In the genomic region with DNA sequence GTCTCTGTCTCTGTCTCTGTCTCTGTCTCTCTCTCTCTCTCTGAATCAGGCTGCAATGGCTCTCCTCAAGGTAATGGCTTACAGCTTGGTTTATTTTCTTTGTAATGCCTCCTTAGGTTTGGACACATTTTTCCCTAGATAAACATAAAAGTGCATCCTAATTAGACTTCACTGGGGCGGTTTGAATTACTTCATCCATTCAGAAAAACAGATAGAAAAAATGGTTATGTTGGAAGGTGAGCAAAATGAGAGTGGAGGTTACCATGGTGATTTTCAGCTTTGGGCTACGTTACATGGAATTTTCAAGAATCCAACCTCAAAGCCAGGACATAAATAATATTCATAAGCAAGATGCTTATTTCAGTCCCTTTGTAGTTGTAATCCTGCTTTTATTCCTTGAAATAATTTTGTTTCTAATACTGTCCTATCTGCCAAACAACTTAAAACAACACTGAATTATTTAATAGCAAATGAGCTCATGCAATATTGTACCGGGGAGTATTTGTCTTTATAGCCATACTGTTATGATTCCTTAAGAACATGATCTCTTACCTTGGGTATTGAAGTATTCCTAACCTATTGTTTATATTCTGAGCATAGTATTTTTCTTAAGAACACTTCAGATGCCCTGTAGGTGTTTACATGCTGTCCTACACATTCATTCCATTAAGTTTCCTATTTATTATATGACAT, we compare ENCODE assay signal across 31 mouse cellular contexts.
DNase-seq lines count a peak whose midpoint lies in the region; ATAC-seq and TF ChIP-seq lines count a peak whose summit lies in the region.
"Had no signal": no experiment of that assay in that cellular context is flagged by ENCODE, and none has a peak within 500 bp of the region (broad histone marks: within the 10 kb centered on the region; RNA-seq: fewer than 3 reads in every experiment).

No protein-coding gene starts in this region.

- H3K9ac ChIP-seq in forebrain, postnatal 0 days, result no peak overlapping the region
- no peak overlapping the region for H3K9ac ChIP-seq in forebrain, embryonic 12.5 days
- H3K9ac ChIP-seq in midbrain, embryonic 15.5 days, result no peak overlapping the region
- no peak overlapping the region for H3K9ac ChIP-seq in midbrain, embryonic 11.5 days (ENCODE audit: low read length)
- H3K9ac ChIP-seq: embryonic facial prominence, embryonic 13.5 days; forebrain, embryonic 15.5 days; heart, embryonic 13.5 days; hindbrain, embryonic 15.5 days; intestine, embryonic 15.5 days had no signal

- no peak overlapping the region for H3K27ac ChIP-seq in forebrain, postnatal 0 days (ENCODE audit: low read depth, low read length)
- no peak overlapping the region for H3K27ac ChIP-seq in forebrain, embryonic 12.5 days
- 0 out of 2 replicates have a peak overlapping the region, but pooled peaks have one; percentile 20 for H3K27ac ChIP-seq in midbrain, embryonic 15.5 days
- no peak overlapping the region for H3K27ac ChIP-seq in midbrain, embryonic 11.5 days (ENCODE audit: low read depth, low read length)
- H3K27ac ChIP-seq: embryonic facial prominence, embryonic 10.5 days; embryonic facial prominence, embryonic 13.5 days; forebrain, embryonic 15.5 days; heart, adult 2 months; heart, embryonic 10.5 days; heart, embryonic 13.5 days; hindbrain, embryonic 15.5 days; intestine, embryonic 15.5 days had no signal

- DNase-seq in forebrain, postnatal 0 days, result peak; percentile 29
- no peak for DNase-seq in midbrain, embryonic 11.5 days (ENCODE audit: low spot score, missing footprints)
- DNase-seq in brain, adult 2 months (ENCODE audit: low read depth, low spot score), result peak; percentile 6
- peak; percentile 1 for DNase-seq in brain, embryonic 18.5 days (ENCODE audit: low read depth, low spot score)
- no peak for DNase-seq in cerebellum, postnatal 14 days
- no peak for DNase-seq in thymus, adult 18-20 months
- DNase-seq: adrenal gland, postnatal 10 days; adrenal gland, postnatal 36 days; B cell, adult 2 months; cerebellum, adult 18-20 months; cerebellum, adult 9-10 months; cerebellum, postnatal 36 days; embryo, embryonic 11 days; gastrocnemius, postnatal 10 days; gastrocnemius, postnatal 36 days; heart, adult 2 months; heart, postnatal 14 days; heart, postnatal 4 days had no signal

- ATAC-seq in forebrain, postnatal 0 days, result no peak
- ATAC-seq in forebrain, embryonic 12.5 days (ENCODE audit: low FRiP score), result no peak
- peak; percentile 79 for ATAC-seq in midbrain, embryonic 15.5 days (replicated peaks)
- no peak for ATAC-seq in midbrain, embryonic 11.5 days (ENCODE audit: low FRiP score)
- ATAC-seq: forebrain, embryonic 15.5 days; intestine, embryonic 15.5 days; Patski had no signal

- H3K4me1 ChIP-seq in forebrain, postnatal 0 days (ENCODE audit: insufficient read depth), result no peaks in the 10 kb centered on the region
- no peaks in the 10 kb centered on the region for H3K4me1 ChIP-seq in forebrain, embryonic 12.5 days
- H3K4me1 ChIP-seq in midbrain, embryonic 15.5 days, result no peaks in the 10 kb centered on the region
- no peaks in the 10 kb centered on the region for H3K4me1 ChIP-seq in midbrain, embryonic 11.5 days (ENCODE audit: control insufficient read depth, insufficient read depth, low read length)
- H3K4me1 ChIP-seq: embryonic facial prominence, embryonic 10.5 days; embryonic facial prominence, embryonic 13.5 days; forebrain, embryonic 15.5 days; heart, embryonic 10.5 days; heart, embryonic 13.5 days; hindbrain, embryonic 15.5 days; intestine, embryonic 15.5 days had no signal

- 51% methylated on average over 3 of the region's 3 CpGs for WGBS in forebrain, postnatal 0 days
- 77% methylated on average over 3 of the region's 3 CpGs for WGBS in forebrain, embryonic 12.5 days
- 45% methylated on average over 3 of the region's 3 CpGs for WGBS in midbrain, embryonic 15.5 days
- WGBS in midbrain, embryonic 11.5 days, result 85% methylated on average over 3 of the region's 3 CpGs

- H3K4me2 ChIP-seq in forebrain, postnatal 0 days (ENCODE audit: low read depth), result no peak overlapping the region
- no peak overlapping the region for H3K4me2 ChIP-seq in forebrain, embryonic 12.5 days
- H3K4me2 ChIP-seq in midbrain, embryonic 15.5 days, result no peak overlapping the region
- no peak overlapping the region for H3K4me2 ChIP-seq in midbrain, embryonic 11.5 days
- H3K4me2 ChIP-seq: embryonic facial prominence, embryonic 13.5 days; forebrain, embryonic 15.5 days; heart, embryonic 13.5 days; hindbrain, embryonic 15.5 days; intestine, embryonic 15.5 days had no signal

- H3K9me3 ChIP-seq in forebrain, postnatal 0 days (ENCODE audit: low read length), result no peaks in the 10 kb centered on the region
- no peaks in the 10 kb centered on the region for H3K9me3 ChIP-seq in forebrain, embryonic 12.5 days
- no peaks in the 10 kb centered on the region for H3K9me3 ChIP-seq in midbrain, embryonic 15.5 days
- no peaks in the 10 kb centered on the region for H3K9me3 ChIP-seq in midbrain, embryonic 11.5 days (ENCODE audit: control insufficient read depth, low read length)
- H3K9me3 ChIP-seq: embryonic facial prominence, embryonic 10.5 days; embryonic facial prominence, embryonic 13.5 days; forebrain, embryonic 15.5 days; heart, embryonic 10.5 days; heart, embryonic 13.5 days; hindbrain, embryonic 15.5 days; intestine, embryonic 15.5 days had no signal

- no peak overlapping the region for H3K4me3 ChIP-seq in forebrain, postnatal 0 days (ENCODE audit: low read depth, low read length)
- H3K4me3 ChIP-seq in forebrain, embryonic 12.5 days (replicated peaks), result no peak overlapping the region
- no peak overlapping the region for H3K4me3 ChIP-seq in midbrain, embryonic 15.5 days
- no peak overlapping the region for H3K4me3 ChIP-seq in midbrain, embryonic 11.5 days (ENCODE audit: low read depth, low read length)
- H3K4me3 ChIP-seq: embryonic facial prominence, embryonic 10.5 days; embryonic facial prominence, embryonic 13.5 days; erythroblast, embryonic 14.5 days; forebrain, embryonic 15.5 days; heart, adult 2 months; heart, embryonic 10.5 days; heart, embryonic 13.5 days; hindbrain, embryonic 15.5 days; intestine, embryonic 15.5 days had no signal

- no peak for TF ChIP-seq CTCF in forebrain, postnatal 0 days (IDR thresholded peaks at IDR 0.05; ENCODE audit: low read depth)

- H3K36me3 ChIP-seq in forebrain, postnatal 0 days (ENCODE audit: insufficient read depth), result no peaks in the 10 kb centered on the region
- no peaks in the 10 kb centered on the region for H3K36me3 ChIP-seq in forebrain, embryonic 12.5 days (replicated peaks)
- H3K36me3 ChIP-seq in midbrain, embryonic 15.5 days (replicated peaks), result no peaks in the 10 kb centered on the region
- no peaks in the 10 kb centered on the region for H3K36me3 ChIP-seq in midbrain, embryonic 11.5 days (ENCODE audit: control insufficient read depth, insufficient read depth, low read length)
- H3K36me3 ChIP-seq: embryonic facial prominence, embryonic 10.5 days; embryonic facial prominence, embryonic 13.5 days; forebrain, embryonic 15.5 days; G1E; heart, embryonic 10.5 days; heart, embryonic 13.5 days; hindbrain, embryonic 15.5 days; intestine, embryonic 15.5 days had no signal

- H3K27me3 ChIP-seq in forebrain, postnatal 0 days (ENCODE audit: insufficient read depth, low read length), result no peaks in the 10 kb centered on the region
- no peaks in the 10 kb centered on the region for H3K27me3 ChIP-seq in forebrain, embryonic 12.5 days
- no peaks in the 10 kb centered on the region for H3K27me3 ChIP-seq in midbrain, embryonic 15.5 days (replicated peaks)
- no peaks in the 10 kb centered on the region for H3K27me3 ChIP-seq in midbrain, embryonic 11.5 days (ENCODE audit: control insufficient read depth, insufficient read depth, low read length)
- H3K27me3 ChIP-seq: CH12.LX; embryonic facial prominence, embryonic 13.5 days; forebrain, embryonic 15.5 days; heart, embryonic 13.5 days; hindbrain, embryonic 15.5 days; intestine, embryonic 15.5 days; Patski had no signal

Comparison
In these comparisons a context has a peak if more than half of its experiments do, and no peak if none do; other contexts are left out.
1. DNase-seq: peak in forebrain, postnatal 0 days (single experiment), brain, adult 2 months (single experiment) and brain, embryonic 18.5 days (single experiment); none in midbrain, embryonic 11.5 days (single experiment), cerebellum, postnatal 14 days (0 of 2) and thymus, adult 18-20 months (0 of 2).